Mouse (Mus musculus) liver, embryonic 14.5 days (tissue): ENCODE data around the gene Rag2. TPM values are rescaled to one million over a fixed set of nuclear protein-coding genes. Genes with fewer than 3 reads are reported as not detected.

Source experiments
- ATAC-seq: fragments of 200-750 bp; cut with Nextera tagmentation; 2 replicates; pipeline ENCODE4 v1.8.0; 2017; ENCODE audit warnings: moderate number of reproducible peaks, mild to moderate bottlenecking, moderate library complexity; ENCODE audit not compliant: insufficient read depth
- DNase-seq, 3 experiments: peaks; one replicate each; pipeline ENCODE4 v3.0.0-alpha.2; 2012 to 2013; ENCODE audit warnings: low read depth in 3 of 3, low spot score in 3 of 3
- H3K27ac ChIP-seq: fragments of 300-500 bp; sonication (generic); 2 replicates; pipeline ENCODE4 v1.5.1; 2014; ENCODE audit warnings: moderate library complexity, mild to moderate bottlenecking, control low read depth, inconsistent platforms
- H3K27me3 ChIP-seq: fragments of 300-500 bp; sonication (generic); 2 replicates; pipeline ENCODE4 v1.6.1; 2014; ENCODE audit warnings: mild to moderate bottlenecking, low read length, moderate library complexity; ENCODE audit not compliant: control insufficient read depth, insufficient read depth
- H3K36me3 ChIP-seq: fragments of 300-500 bp; sonication (generic); replicated peaks from 2 replicates; pipeline ENCODE4 v1.6.1; 2014; ENCODE audit warnings: low read depth; ENCODE audit not compliant: control insufficient read depth, insufficient read depth
- H3K4me1 ChIP-seq, 2 experiments: fragments of 200-500 bp in 1 of 2; fragments of 300-500 bp in 1 of 2; sonication (generic) in 1 of 2; replicated peaks; 2 replicates each; pipeline ENCODE4 v1.6.1; 2012 to 2014; ENCODE audit warnings: antibody characterized with exemption in 1 of 2, inconsistent platforms in 1 of 2, low read length in 1 of 2; ENCODE audit not compliant: control insufficient read depth in 2 of 2, insufficient read depth in 2 of 2
- H3K4me2 ChIP-seq: fragments of 300-500 bp; sonication (generic); 2 replicates; pipeline ENCODE4 v1.6.1; 2014; ENCODE audit warnings: low read depth, mild to moderate bottlenecking, control low read depth, moderate library complexity
- H3K4me3 ChIP-seq, 2 experiments: fragments of 200-500 bp in 1 of 2; fragments of 300-500 bp in 1 of 2; sonication (generic) in 1 of 2; 2 replicates each; pipeline ENCODE4 v1.5.1; 2012 to 2014; ENCODE audit warnings: low read depth in 2 of 2, low read length in 2 of 2, mild to moderate bottlenecking in 2 of 2, control low read depth in 1 of 2, inconsistent platforms in 1 of 2, moderate library complexity in 1 of 2; ENCODE audit not compliant: insufficient read depth in 1 of 2
- H3K9ac ChIP-seq: fragments of 300-500 bp; sonication (generic); replicated peaks from 2 replicates; pipeline ENCODE4 v1.6.1; 2014; ENCODE audit warnings: mild to moderate bottlenecking, control low read depth, moderate library complexity
- H3K9me3 ChIP-seq: fragments of 300-500 bp; sonication (generic); 2 replicates; pipeline ENCODE4 v1.6.1; 2016; ENCODE audit warnings: low read length, mixed read lengths; ENCODE audit not compliant: control insufficient read depth
- CTCF ChIP-seq: IDR thresholded peaks from 2 replicates; pipeline ENCODE4 v1.5.1; 2016; ENCODE audit warnings: antibody characterized with exemption, low read depth, control low read depth
- EP300 ChIP-seq: IDR thresholded peaks from 2 replicates; pipeline ENCODE4 v1.6.1; 2016; ENCODE audit warnings: antibody characterized with exemption, low read depth
- WGBS: fragments of 180-500 bp; shearing (Covaris S2); extraction: QIAGEN DNeasy Blood & Tissue Kit; methylation state at CpG from one replicate; pipeline ENCODE4 v1.1.7; 2014; ENCODE audit not compliant: insufficient replicate concordance; 5-methylcytosine and 5-hydroxymethylcytosine counted together
- polyA plus RNA-seq, 2 experiments: library from polyadenylated mRNA; depleted of rRNA in 1 of 2; stranded (reverse) in 1 of 2; unstranded in 1 of 2; fragments of >200 nt; fragmentation: Nextera tagmentation in 1 of 2; extraction: Ambion mirVana in 1 of 2; gene quantifications; 2 replicates each; pipeline versions ENCODE4 v1.2.1 to v1.2.3; 2012 to 2014

The Rag2 gene
- polyA plus RNA-seq, 2 experiments: 0.11 to 0.20 TPM

- Histone ChIP-seq H3K9ac (no peak overlapping the region), H3K4me2 (no peak overlapping the region), H3K27me3 (no peaks in the 10 kb centered on the region), H3K4me3 (no peak overlapping the region), H3K4me1 (no peaks in the 10 kb centered on the region), H3K27ac (no peak overlapping the region), H3K9me3 (no peaks in the 10 kb centered on the region), H3K36me3 (no peaks in the 10 kb centered on the region)
- WGBS: 57% methylated on average over 10 of the region's 10 CpGs
- TF ChIP-seq CTCF: no peak
- ATAC-seq (no peak), DNase-seq (no peak)
Observed at GRCm38 (mm10) chr2:101615464-101616305, 8.8 kb upstream of the Rag2 start.

- Histone ChIP-seq H3K36me3 (no peaks in the 10 kb centered on the region), H3K27me3 (no peaks in the 10 kb centered on the region), H3K9me3 (no peaks in the 10 kb centered on the region), H3K9ac (no peak overlapping the region), H3K4me3 (no peak overlapping the region), H3K4me1 (0 out of 4 replicates have a peak, but pooled peaks cover 0 to 3% of the 10 kb centered on the region in 2 experiments), H3K27ac (no peak overlapping the region), H3K4me2 (no peak overlapping the region)
- DNase-seq (no peak), ATAC-seq (no peak)
- TF ChIP-seq CTCF (no peak), EP300 (no peak)
- WGBS: 34% methylated on average over 4 of the region's 4 CpGs
Observed at GRCm38 (mm10) chr2:101618373-101618772, 6.1 kb upstream of the Rag2 start.

- Histone ChIP-seq H3K27me3 (no peaks in the 10 kb centered on the region), H3K9me3 (no peaks in the 10 kb centered on the region), H3K4me2 (no peak overlapping the region), H3K27ac (no peak overlapping the region), H3K4me1 (0 out of 4 replicates have a peak, but pooled peaks cover 0 to 3% of the 10 kb centered on the region in 2 experiments), H3K9ac (no peak overlapping the region), H3K4me3 (no peak overlapping the region), H3K36me3 (no peaks in the 10 kb centered on the region)
- DNase-seq (no peak), ATAC-seq (no peak)
- TF ChIP-seq EP300 (no peak), CTCF (no peak)
- WGBS: 56% methylated on average over 3 of the region's 3 CpGs
Observed at GRCm38 (mm10) chr2:101620899-101621298, 3.6 kb upstream of the Rag2 start.

GRCm38 (mm10) chr2:101621611-101622010, 2.9 kb upstream of the Rag2 start:
- WGBS: 15% methylated on average over 7 of the region's 7 CpGs
- H3K9me3 ChIP-seq: no peaks in the 10 kb centered on the region
- H3K9ac ChIP-seq: no peak overlapping the region
- H3K4me3 ChIP-seq: no peak overlapping the region
- H3K27ac ChIP-seq: no peak overlapping the region
- ATAC-seq: no peak
- no peaks in the 10 kb centered on the region for H3K27me3 ChIP-seq
- no peak for TF ChIP-seq CTCF
- no peak for TF ChIP-seq EP300
- H3K36me3 ChIP-seq: no peaks in the 10 kb centered on the region
- no peak overlapping the region for H3K4me2 ChIP-seq
- H3K4me1 ChIP-seq: 0 out of 4 replicates have a peak, but pooled peaks cover 0 to 3% of the 10 kb centered on the region in 2 experiments
- DNase-seq: no peak

- Histone ChIP-seq H3K9ac (no peak overlapping the region), H3K27ac (no peak overlapping the region), H3K36me3 (no peaks in the 10 kb centered on the region), H3K4me3 (no peak overlapping the region), H3K4me1 (0 out of 4 replicates have a peak, but pooled peaks cover 0 to 3% of the 10 kb centered on the region in 2 experiments), H3K4me2 (no peak overlapping the region), H3K9me3 (no peaks in the 10 kb centered on the region), H3K27me3 (no peaks in the 10 kb centered on the region)
- TF ChIP-seq CTCF (no peak), EP300 (no peak)
- ATAC-seq (no peak), DNase-seq (no peak)
- WGBS: 59% methylated on average over 2 of the region's 2 CpGs
Observed at GRCm38 (mm10) chr2:101623042-101623441, 1.5 kb upstream of the Rag2 start.
